Mouse (Mus musculus) stomach, postnatal 0 days (tissue): ENCODE measurements around the gene Vcp. TPM values are rescaled to one million over a fixed set of nuclear protein-coding genes. Genes with fewer than 3 reads are reported as not detected.

Experiments
- ATAC-seq: fragments of 200-750 bp; cut with Nextera tagmentation; 2 replicates; pipeline ENCODE4 v1.8.0; 2017; ENCODE audit not compliant: low FRiP score, low TSS enrichment
- DNase-seq: peaks from one replicate; pipeline ENCODE4 v3.0.0-alpha.2; 2016; ENCODE audit warnings: low spot score
- H3K27ac ChIP-seq: fragments of 300-500 bp; sonication (generic); replicated peaks from 2 replicates; pipeline ENCODE4 v1.5.1; 2014; ENCODE audit warnings: mild to moderate bottlenecking, control low read depth
- H3K27me3 ChIP-seq: fragments of 300-500 bp; sonication (generic); 2 replicates; pipeline ENCODE4 v1.6.1; 2014; ENCODE audit warnings: low read length; ENCODE audit not compliant: control insufficient read depth, insufficient read depth
- H3K36me3 ChIP-seq: fragments of 300-500 bp; sonication (generic); 2 replicates; pipeline ENCODE4 v1.6.1; 2014; ENCODE audit warnings: low read length, mixed read lengths; ENCODE audit not compliant: control insufficient read depth, insufficient read depth
- H3K4me1 ChIP-seq: fragments of 300-500 bp; sonication (generic); replicated peaks from 2 replicates; pipeline ENCODE4 v1.6.1; 2014; ENCODE audit warnings: antibody characterized with exemption; ENCODE audit not compliant: control insufficient read depth, insufficient read depth
- H3K4me2 ChIP-seq: fragments of 300-500 bp; sonication (generic); replicated peaks from 2 replicates; pipeline ENCODE4 v1.6.1; 2014; ENCODE audit warnings: low read depth, mild to moderate bottlenecking, control low read depth, moderate library complexity
- H3K4me3 ChIP-seq: fragments of 300-500 bp; sonication (generic); 2 replicates; pipeline ENCODE4 v1.5.1; 2014; ENCODE audit warnings: low read depth, low read length, control low read depth
- H3K9ac ChIP-seq: fragments of 300-500 bp; sonication (generic); 2 replicates; pipeline ENCODE4 v1.6.1; 2014; ENCODE audit warnings: mild to moderate bottlenecking, low read length, control low read depth, mixed read lengths
- H3K9me3 ChIP-seq: fragments of 300-500 bp; sonication (generic); 2 replicates; pipeline ENCODE4 v1.6.1; 2016; ENCODE audit warnings: low read length; ENCODE audit not compliant: control insufficient read depth
- CTCF ChIP-seq: IDR thresholded peaks from 2 replicates; pipeline ENCODE4 v1.5.1; 2016; ENCODE audit warnings: antibody characterized with exemption, low read depth, mild to moderate bottlenecking, moderate library complexity
- EP300 ChIP-seq: optimal IDR thresholded peaks from 2 replicates; pipeline ENCODE3; 2016; ENCODE audit warnings: antibody characterized with exemption
- WGBS: fragments of 180-500 bp; shearing (Covaris S2); extraction: QIAGEN DNeasy Blood & Tissue Kit; methylation state at CpG from one replicate; pipeline ENCODE4 v1.1.7; 2014; 5-methylcytosine and 5-hydroxymethylcytosine counted together
- polyA plus RNA-seq: library from polyadenylated mRNA; unstranded; fragments of >200 nt; fragmentation: Nextera tagmentation; extraction: Ambion mirVana; gene quantifications from 2 replicates; pipeline ENCODE4 v1.2.1, GENCODE M21; 2015

Gene Vcp
- polyA plus RNA-seq, 1 experiment from 2014 or later, result 282 TPM

DNA sequence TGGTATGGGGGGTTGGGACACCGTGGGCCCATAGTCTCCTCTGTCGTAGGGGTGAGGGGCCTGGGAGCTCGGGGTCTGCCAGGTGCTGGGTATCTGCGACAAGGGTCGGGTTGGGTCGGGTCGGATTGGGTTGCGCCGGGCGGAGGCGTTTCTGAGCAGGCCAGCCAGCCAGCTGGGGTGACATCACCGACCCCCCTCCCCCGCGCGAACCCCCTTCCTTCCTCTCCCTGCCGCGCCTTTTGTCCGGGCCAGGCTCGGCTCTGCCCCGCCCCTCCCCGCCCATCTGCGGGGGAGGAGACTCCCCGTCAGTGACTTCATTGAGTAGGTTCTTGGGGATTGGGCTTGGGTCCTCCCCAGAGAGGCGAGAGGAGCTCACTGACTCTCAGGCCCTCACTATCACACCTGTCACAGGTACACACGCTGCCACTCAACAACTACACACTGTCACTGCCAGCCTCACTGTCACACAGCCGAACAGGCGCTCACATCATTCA is 50.2 kb downstream of the Vcp start:
- DNase-seq, result peak; percentile 92
- H3K9me3 ChIP-seq, result no peaks in the 10 kb centered on the region
- ATAC-seq, result peak; percentile 78
- H3K4me1 ChIP-seq, result no peaks in the 10 kb centered on the region
- peak overlapping the region; percentile 95 for H3K27ac ChIP-seq
- peak overlapping the region; percentile 85 for H3K4me2 ChIP-seq
- peak overlapping the region; percentile 92 for H3K9ac ChIP-seq
- 2% methylated on average over 22 of the region's 27 CpGs for WGBS
- H3K36me3 ChIP-seq, result no peaks in the 10 kb centered on the region
- H3K4me3 ChIP-seq, result peak overlapping the region; percentile 72
- H3K27me3 ChIP-seq, result no peaks in the 10 kb centered on the region
- no peak for TF ChIP-seq CTCF
- TF ChIP-seq EP300, result no peak

DNA sequence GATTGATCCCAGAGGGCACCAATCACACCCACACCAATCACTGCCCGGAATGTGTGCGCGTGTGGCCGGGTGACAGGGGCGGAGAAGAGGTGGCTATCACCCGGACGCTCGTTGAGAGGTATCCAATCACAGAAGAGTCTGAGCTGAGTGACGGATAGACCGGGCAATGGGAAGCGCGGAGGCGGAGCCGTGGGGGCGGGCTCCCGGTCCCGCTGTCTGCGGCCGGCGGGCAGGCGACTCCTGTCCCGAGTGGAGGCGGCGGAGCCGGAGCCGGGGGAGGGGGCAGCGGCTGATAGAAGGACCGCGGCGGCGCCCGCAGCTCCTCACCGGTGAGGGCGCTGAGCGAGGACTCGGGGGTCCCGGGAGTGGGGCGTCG is 50.6 kb downstream of the Vcp start, which contains the start of gene Dnajb5:
TSS of gene Dnajb5 (plus strand) at position 139 of the 376 bp plus-strand sequence.
- Histone ChIP-seq H3K36me3 (no peaks in the 10 kb centered on the region), H3K9ac (peak within 1 kb of the TSS; percentile 92), H3K27ac (peak within 1 kb of the TSS; percentile 95), H3K4me1 (no peaks in the 10 kb centered on the region), H3K4me2 (peak within 1 kb of the TSS; percentile 85), H3K9me3 (no peaks in the 10 kb centered on the region), H3K27me3 (no peaks in the 10 kb centered on the region), H3K4me3 (peak within 1 kb of the TSS; percentile 72)
- no peak for TF ChIP-seq CTCF
- TF ChIP-seq EP300, result peak; percentile 33
- WGBS, result under 1% methylated on average over 31 of the region's 39 CpGs
- peak; percentile 96 for DNase-seq
- ATAC-seq, result peak; percentile 97

DNA sequence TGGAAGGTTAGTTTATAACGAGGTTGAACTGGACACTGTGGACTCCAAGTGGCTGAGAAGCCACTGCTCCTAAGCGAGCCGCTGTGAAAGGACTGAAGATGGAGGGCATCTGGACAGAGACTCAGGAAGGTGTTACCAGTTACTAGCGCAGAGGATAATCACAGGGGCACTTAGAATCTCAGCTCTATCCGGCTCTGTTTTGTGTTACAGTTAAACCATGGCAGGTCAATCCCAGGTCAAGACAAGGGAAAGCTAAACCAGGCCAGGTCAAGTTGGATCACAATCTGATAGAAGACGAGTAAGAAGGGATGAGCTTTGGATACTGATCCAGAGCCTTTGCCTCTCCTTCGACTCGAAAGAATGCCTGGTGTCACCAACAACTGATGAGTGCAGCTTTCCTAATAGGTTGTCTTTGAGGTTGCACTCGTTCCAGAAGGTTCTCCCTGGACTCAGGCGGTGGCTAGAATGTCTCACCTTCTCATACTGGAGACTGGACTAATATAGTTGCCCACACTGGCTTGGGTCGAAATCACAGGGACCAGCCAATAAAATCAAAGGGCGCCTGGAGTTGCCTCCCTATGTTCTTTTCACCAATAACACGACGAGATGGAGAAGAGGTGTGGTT is 51.1 kb downstream of the Vcp start:
- no peaks in the 10 kb centered on the region for H3K27me3 ChIP-seq
- no peak overlapping the region for H3K27ac ChIP-seq
- no peaks in the 10 kb centered on the region for H3K4me1 ChIP-seq
- WGBS, result 7% methylated on average over 14 of the region's 14 CpGs
- no peaks in the 10 kb centered on the region for H3K9me3 ChIP-seq
- ATAC-seq (no peak), DNase-seq (no peak)
- H3K36me3 ChIP-seq, result no peaks in the 10 kb centered on the region
- H3K9ac ChIP-seq, result no peak overlapping the region
- no peak for TF ChIP-seq EP300
- no peak for TF ChIP-seq CTCF
- H3K4me2 ChIP-seq, result peak overlapping the region; percentile 85
- peak overlapping the region; percentile 72; the same call in 1 of the 2 replicates for H3K4me3 ChIP-seq

DNA sequence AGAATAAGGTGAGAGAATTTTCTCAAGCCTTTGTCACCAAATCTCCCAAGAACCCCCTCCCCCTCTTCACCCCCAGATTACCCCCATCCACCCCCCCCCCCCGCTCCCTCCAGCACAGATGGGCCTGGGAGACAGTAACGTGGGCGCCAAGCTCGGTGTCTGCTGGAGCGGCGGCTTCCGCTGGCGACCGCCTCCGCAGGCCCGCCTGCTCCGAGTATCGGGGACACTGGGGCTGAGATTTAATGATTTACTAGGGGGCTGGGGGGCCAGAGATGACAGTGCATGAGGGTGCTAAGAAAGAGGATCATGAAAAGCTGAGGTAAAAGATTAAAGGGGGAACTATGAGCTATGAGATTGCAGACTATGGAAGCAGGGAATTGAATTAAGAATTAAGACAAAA is 51.8 kb downstream of the Vcp start:
- Histone ChIP-seq H3K27me3 (no peaks in the 10 kb centered on the region), H3K4me2 (no peak overlapping the region), H3K36me3 (no peaks in the 10 kb centered on the region), H3K9ac (no peak overlapping the region), H3K27ac (no peak overlapping the region), H3K9me3 (no peaks in the 10 kb centered on the region), H3K4me3 (no peak overlapping the region), H3K4me1 (no peaks in the 10 kb centered on the region)
- DNase-seq (no peak), ATAC-seq (no peak)
- TF ChIP-seq EP300 (no peak), CTCF (no peak)
- WGBS, result 45% methylated on average over 13 of the region's 13 CpGs

DNA sequence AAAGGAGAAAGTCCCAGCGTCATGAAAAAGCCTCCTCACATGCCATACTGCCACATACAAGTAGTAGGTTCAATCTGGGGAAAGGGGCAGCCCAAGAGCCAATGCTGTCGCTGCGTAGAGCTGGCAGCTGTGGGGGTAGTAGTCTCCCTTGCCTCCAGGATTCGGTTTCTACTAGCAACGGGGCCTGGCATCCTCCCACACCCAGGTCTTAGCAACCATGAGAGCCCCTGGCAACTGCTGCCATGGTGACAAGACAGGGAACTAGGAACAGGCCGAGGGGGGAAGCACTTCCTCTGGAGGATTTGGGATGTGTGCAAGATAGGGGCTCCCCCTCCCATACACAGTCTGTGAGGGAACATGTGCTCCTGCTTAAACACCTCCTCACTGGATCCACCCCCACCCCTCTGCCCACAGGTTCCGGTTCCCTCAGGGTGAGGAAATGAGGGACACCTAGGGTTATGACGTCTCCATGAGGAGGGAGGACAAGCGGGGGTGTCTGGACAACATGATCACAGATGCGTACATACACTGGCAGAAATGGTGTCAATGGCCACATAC is 53.5 kb downstream of the Vcp start:
- Histone ChIP-seq H3K9me3 (no peaks in the 10 kb centered on the region), H3K27me3 (no peaks in the 10 kb centered on the region), H3K36me3 (no peaks in the 10 kb centered on the region), H3K4me2 (no peak overlapping the region), H3K4me1 (no peaks in the 10 kb centered on the region), H3K27ac (no peak overlapping the region), H3K4me3 (no peak overlapping the region), H3K9ac (no peak overlapping the region)
- WGBS, result 63% methylated on average over 10 of the region's 10 CpGs
- DNase-seq (no peak), ATAC-seq (no peak)
- no peak for TF ChIP-seq EP300

DNA sequence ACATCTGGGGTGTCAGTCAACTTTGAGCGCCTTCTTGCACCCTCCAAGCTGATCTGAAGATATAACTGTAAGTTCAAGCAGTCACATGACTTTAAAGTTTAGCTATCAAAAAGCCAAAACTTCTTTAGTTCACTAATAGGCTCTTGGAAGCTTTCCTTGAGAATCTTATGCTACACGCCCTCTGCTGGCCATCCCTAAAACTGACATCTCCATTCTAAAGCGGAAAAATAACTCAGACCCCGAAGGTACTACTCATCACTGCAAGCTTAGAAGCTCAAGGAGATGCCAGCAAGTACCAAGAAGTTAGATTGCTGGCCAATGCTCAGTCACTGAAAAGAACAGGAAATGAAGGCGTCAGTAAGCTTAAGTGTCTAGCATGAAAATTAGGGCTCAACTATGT is 54.4 kb downstream of the Vcp start:
- H3K4me1 ChIP-seq, result no peaks in the 10 kb centered on the region
- no peak overlapping the region for H3K9ac ChIP-seq
- H3K36me3 ChIP-seq, result no peaks in the 10 kb centered on the region
- peak; percentile 49 for DNase-seq
- no peak for ATAC-seq
- no peaks in the 10 kb centered on the region for H3K9me3 ChIP-seq
- no peaks in the 10 kb centered on the region for H3K27me3 ChIP-seq
- TF ChIP-seq CTCF (peak; percentile 82), EP300 (no peak)
- WGBS, result 6% methylated on average over 5 of the region's 5 CpGs
- no peak overlapping the region for H3K4me3 ChIP-seq
- H3K4me2 ChIP-seq, result no peak overlapping the region
- no peak overlapping the region for H3K27ac ChIP-seq
